Mouse (Mus musculus) hindlimb bud, embryonic 11.5 days (tissue): ENCODE data around the gene Ccn2.
"Not testable (repeated sequence)": the region's sequence is repeated elsewhere in the genome, so short reads cannot be mapped to it uniquely, and the experiment has no call there.

Experiments
- DNase-seq: peaks from one replicate; pipeline ENCODE4 v3.0.0-alpha.2; 2012; ENCODE audit warnings: low read depth, low spot score; ENCODE audit errors: extremely low spot score

Ccn2 gene

DNA sequence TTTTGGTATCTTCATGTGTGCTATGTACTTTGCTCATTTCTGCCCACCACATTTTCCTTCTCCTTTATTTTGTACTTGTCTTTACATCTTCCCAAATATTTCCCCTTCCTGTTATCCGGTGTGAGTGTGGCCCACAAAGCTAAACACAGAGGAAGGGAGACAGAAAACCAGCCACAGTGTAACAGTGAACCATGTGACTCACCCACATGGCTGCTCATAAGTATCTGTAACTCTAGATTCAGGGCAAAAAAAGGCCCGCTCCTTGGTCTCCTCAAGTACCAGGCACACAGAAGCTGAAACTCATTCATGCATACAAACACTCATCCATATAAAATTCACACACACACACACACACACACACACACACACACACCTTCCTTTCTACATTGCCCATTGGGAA is 7.8 kb downstream of the Ccn2 start:
- DNase-seq = no peak

DNA sequence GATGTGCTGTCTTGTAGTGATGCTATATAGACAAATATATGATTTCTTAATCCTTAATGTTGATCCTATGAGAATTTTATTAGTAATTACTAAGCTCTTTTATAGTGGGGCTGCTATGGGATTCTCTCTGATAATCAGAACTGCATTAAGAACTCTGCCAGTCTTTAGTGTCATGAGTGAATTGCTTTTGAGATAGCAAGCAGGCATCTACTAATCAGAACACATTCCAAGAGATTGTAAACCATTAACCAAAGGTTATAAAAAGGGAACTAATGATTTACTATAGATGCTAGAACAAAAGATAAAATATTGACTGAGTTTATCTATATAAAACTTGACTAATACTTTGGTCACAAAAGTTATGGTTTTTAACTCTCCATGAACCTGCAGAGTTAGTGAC is 8.5 kb downstream of the Ccn2 start:
- no peak for DNase-seq

DNA sequence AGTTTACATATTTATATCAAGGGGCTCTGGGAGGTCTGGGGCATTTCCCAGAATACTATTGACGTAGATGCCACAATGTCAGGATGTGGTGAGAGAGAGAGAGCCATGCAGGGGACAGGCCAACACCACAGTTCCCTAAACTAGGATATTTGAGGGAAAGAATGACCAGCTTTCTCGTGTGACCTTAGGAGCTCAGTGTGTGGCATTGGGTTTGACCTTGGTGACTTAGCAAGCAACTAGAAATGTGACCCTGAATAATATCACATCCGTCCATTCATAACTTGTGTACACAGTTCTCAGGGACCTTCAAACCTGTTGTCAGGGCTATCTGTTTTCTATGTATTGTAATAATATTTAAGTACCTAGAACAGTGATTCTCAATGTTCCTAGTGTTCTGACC is 13.9 kb downstream of the Ccn2 start:
- DNase-seq = no peak

DNA sequence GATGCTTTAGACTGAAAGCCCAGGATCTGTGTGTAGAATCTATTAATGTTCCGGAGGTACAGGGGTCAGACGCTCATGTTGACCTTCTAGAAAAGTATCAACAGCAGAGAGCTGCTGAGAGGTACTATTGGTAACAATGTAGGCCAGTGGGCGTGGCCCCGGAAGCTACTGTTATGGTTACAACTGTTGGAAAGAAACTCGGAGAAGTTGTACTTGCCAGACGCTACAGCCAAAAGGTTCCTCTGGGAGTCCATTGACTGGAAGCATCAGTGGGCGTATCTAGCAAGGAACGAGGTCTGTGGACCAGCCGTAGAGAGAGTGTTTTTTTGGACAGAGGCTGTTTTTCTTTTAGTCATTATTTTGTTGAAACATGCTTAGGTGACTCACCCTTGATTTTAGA is 14.5 kb downstream of the Ccn2 start:
- DNase-seq = no peak

DNA sequence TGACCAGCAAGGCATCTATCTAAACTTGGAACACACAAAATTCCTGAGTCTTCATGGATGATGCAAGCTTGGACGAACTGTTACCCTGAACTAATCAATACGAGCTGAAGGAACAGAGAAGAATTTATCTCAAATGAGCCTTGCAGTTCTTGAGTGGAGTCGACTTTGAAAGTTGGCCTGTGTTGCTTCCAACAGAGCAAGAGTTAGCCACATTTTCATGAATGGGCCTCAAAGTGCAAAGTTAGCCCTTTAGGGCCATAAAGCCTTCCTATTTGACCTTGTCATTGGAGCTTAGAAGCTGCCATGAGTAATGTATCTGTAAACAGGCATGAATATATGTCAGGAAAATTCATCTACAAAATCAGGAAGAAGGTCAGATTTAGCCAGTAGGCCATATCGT is 19.5 kb downstream of the Ccn2 start:
- no peak for DNase-seq

DNA sequence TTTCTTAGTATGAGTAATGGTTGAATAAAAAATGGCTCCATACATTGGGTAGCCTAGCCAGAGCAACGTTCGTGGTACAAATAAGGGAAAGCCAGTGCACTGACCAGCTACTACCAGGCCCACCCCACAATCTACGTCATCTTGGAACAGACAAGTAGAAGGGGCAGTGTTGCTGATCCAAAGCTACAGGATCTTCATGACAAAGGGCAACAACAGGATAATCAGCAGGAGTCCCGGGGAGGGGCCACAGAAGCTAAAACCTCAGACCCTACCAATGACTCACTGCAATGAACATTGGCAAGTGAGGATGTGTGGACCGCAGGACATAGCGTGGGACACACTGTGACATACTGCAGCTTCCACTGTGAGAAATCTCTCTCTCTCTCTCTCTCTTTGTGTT is 20.6 kb downstream of the Ccn2 start:
- no peak for DNase-seq

DNA sequence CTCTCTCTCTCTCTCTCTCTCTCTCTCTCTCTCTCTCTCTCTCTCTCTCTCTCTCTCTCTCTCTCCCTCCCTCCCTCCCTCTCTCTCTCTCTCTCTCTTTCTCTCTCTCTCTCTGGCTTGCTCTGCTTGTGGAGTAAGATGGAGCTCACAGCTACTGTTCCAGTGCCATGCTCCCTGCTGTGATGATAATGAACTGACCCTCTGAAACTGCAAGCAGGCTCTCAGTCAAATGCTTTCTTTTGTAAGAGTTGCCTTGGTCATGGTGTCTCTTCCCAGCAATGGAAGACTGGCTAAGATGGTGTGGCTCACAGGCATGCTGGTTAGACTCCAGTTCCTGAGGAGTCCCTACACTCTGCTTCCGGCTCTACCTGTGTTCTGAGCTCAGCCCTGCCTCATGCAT is 21.3 kb downstream of the Ccn2 start:
- not testable (repeated sequence) for DNase-seq

DNA sequence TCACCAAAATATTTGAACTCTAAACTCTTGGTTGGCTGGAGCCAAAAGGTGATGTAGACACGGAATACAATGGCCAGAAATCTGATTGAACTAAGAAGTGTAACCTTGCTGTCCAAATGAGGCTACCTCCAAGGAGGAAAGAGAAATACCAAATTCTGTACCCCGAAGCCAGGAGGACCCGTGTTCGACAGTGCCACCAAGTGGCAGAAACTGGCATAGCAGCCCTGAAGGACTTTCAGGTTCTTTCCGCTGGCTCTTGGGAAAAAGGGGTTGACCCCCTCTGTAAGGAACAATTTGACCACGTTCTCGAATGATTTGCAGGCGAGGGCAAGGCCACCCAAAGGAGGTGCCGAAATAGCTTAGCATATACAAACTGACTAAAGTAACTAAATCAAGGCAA is 26.3 kb downstream of the Ccn2 start:
- DNase-seq = peak; percentile 33

DNA sequence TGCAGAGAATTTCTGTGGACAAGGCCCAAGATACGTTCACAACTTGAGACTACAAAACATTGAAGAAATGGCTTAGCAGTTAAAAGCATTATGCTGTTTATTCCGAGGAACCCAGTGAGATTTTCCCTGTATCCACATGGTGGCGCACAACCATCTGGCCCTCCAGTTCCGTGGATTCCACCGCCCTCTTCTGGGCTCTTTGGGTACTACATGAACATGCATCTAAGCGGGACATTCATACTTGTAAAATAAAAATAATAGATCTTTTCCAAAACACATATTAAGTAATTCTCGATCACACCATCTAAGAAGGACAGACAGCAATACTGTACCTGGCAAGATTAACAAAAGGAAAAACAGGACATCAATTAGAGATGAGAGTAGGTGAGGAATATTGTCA is 27.3 kb downstream of the Ccn2 start:
- DNase-seq = peak; percentile 54

DNA sequence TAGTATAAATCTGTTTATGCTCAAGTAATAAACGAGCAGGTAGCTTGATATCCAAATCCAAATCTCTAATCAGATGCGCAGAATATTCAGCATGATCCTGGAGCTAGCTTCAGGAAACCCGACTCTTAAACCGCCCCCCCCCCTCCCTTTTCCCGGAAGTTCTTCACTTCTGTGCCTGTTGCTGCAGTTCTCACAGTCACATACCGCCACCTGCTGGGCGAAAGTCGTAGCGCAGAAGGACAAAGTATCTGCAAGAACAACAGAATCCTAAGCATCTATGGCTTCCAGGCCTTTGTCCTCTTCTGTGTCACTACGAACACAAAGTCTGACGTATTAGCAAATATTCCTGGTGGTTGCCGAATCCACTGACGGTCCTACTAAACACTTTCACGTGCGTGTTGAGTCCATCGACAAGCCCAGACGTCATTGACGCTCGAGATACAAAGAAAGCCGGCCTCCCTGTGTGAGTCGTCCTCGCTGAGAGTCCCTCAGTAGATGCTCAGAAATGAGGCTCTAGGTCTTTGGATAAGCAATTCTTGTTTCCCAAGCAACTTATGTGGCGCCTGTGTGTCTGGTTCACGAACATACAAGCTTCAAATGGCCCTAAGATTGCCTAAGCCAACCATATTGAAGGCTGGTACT is 29.9 kb downstream of the Ccn2 start:
- peak; percentile 84 for DNase-seq

DNA sequence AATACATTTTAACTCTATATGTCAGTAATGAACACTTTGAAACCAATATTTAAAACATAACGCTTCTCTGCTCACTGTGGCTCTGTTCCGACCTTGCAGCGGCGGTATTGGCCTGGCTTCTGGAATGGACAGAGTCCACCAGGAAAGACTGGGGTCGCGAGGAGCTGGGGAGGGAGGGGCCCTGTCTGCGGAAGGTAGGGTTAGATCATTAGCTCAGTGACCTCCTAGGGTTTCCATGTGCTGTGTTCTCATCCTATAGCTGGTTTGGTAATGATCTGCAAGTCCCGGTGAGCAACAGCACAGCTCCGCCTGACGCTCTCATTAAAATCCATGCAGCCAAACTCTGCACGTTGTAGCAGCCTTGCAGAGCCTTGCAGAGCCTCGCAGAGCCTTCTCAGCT is 32.0 kb downstream of the Ccn2 start:
- no peak for DNase-seq

DNA sequence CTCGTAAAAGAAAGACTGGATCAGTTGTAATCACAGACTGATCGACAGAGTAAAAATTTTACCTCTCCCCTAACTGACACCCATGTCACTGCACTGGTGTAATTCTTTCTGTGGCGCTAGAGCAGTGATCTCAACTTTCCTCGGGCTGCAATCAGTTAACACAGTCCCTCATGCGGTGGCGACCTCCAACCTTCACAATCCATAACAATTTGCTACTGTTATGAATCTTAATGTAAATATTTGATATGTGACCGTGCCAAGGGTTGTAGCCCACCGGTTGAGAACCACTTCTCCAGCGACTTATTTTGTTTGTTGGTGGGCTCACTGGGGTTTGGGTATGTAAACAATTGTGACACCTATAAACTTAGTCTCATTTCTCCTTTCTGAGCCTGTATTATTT is 33.2 kb downstream of the Ccn2 start:
- no peak for DNase-seq

DNA sequence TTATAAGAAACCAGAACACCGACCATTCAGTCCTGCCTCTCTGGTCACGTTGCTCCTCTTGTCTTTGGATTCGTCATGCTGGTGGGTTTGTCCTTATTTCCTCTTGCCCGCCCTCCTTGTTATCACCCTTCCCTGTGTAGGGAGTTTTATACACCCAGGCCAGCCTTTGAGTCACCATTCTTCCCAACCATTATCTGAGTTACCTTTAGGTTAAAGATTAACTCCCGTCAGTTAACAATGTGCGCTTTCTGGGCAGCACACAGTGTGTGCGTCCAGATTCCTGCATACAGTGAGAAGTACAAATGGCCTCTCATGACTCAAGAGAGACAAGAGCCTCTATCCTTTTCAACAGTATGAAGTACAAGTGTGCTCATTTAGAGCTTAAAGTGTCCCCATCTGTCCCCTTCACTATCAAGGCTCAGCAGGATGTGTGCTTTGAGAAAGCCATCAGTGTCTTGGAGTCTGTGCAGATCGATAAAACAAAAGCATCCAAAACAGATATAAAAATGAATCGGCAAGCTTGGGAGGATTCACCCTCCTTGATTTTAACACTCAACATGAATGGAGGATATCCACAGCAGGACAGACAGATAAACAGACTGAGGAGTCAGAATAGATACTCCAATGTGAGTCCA is 34.0 kb downstream of the Ccn2 start:
- DNase-seq = no peak

DNA sequence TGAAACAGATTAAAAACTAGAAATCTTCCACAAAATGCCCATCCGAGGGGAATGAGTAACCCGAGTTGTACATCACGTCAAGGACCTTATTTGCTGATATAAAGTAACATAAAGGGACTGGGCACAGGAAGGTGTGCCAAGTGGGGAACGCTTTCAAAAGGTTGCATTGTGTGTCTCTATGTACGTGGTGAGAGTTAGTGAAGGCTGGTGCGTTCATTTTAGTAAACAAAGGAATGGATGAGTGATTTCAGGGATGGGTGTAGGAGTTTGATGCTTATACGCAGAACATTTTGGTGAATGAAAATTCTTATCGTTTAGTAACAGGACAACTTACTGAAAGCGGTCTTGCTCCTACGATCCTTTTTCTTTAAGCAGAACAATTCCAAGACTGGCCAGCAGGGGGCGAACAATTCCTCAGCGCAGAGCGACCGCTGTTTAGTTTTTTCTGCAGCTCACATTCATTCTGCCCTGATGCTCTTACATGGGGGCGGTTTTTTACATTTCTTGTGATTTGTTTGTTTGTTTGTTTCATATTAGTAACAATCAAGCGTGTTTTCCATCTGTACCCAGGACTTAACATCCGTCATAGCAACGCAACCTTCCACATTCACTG is 35.3 kb downstream of the Ccn2 start:
- peak; percentile 57 for DNase-seq

DNA sequence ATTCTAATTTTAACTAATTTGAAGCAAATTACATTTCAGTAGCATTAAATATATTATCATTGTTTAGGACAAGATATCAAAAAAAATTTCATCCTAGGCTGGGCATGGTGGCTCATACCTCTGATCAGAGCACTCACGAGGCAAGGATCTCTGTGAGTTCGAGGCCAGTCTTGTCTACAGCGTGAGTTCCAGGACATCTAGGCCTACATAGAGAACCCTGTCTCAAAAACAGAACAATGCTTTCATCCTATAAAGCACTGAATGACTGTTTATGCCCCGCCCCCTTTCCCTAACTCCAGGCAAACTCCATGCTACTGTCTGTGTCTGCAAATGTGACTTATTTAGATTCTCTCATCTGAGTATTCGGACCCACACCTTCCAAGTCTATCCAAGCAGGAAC is 35.9 kb downstream of the Ccn2 start:
- no peak for DNase-seq

DNA sequence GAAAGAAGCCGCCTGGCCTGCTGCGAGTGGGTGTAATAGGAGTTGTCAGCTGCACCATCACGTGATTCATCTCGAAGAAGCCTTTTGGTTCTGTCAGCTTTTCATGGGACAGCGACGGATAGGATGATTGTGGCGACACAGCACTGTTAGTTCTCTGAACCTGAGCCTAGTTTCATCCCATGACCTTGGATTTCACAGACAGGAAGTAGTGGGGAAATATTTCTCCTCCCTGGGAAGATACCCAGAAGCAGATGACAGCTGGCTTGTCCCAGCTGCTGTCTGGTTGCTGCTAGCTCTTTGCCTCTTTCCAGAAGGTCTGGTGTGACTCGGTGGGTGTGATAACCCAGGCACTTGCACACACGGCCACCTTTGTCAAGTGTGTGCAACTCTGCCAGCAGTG is 39.0 kb downstream of the Ccn2 start:
- no peak for DNase-seq

DNA sequence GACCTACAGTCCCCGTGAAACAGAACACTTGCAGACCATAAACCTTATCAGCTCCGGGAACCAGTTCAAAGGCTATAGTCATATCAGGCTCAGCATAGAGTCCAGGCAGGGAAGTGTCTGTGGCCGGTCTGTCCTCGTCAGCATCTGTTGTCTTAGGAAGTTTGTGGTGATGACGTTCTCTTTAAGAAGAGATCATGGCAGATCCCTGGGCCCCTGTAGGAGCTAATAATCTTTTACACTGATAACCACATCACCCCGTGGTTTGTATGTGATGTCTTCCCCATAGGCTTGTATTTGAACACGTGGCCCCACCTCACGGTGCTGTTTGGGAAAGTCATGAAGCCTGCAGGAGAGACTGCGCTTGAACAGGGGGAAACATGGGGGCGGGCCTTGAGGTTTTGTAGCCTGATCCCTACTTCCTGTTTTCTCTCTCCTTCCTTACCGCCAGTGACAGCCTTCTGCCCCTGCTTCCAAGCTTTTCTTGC is 40.1 kb downstream of the Ccn2 start:
- no peak for DNase-seq

DNA sequence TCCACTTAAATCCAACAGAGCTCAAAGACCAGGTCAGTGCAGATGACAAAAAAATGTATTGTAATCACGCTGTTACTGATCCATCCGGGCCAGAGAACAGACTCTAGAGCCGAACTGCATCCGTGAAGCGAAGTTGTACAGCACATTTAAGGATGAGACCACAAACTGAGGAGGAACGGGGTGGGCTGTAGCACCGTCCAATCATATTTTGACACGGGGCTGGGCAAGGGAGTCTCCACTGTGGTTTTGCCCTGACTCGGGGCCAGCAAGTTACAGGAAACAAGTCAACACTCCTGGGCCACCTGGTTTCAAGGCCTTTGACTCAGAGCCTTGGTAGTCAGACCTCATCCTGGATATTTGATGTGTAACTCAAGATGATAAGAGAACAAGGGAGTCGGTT is 40.6 kb downstream of the Ccn2 start:
- DNase-seq = no peak

DNA sequence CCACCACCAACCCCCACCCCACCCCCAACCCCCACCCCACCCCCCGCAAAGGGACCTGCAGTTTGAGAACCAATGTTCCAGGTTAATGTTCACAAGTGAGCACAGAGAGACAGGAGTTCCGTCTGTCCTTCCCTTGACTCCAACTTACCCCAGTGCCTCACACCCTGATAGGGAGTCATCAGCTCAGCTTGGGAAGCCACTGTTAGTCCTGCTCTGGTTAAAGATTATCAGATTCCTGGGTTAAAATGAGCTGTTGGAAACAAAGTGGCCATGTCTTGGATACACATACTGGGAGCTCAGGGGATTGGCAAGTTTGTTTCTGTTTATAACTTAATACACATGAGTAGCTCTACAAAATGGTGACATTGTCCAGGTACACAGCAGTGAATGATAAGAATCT is 41.7 kb downstream of the Ccn2 start:
- DNase-seq = no peak

DNA sequence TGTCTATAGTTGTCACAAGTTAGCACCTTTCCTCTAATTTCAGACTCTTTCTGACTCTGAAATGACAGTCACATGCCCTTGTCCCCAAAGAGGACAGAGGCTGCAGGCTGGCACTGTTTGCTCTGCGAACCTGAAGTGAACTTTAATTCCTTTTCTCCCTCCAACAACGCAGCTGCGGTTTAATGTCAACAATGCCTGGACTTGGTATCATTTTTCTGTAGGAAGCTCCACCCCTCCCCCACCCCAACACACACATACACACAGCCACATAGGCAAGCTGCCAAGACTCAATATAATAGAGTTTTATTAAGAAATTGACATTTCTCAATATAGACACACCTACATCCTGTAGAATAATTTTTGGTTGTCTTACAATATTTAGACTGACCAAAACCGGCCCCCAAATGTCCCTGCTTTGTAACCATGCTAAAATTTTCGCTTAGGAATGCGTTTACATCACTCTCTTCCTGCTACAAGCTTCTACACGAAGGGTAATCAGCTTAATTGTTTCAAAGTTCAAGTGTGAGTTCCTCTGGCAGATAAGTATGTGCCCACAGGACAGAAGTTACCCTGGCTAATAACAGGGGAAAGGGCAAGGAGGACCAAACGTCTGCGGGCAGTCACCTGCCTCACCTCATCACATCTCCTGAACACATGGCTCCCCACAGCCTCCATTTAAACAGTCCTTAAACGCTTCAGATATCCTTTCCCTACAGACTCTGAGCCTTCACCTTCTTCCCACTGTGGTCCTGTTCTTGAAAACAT is 43.2 kb downstream of the Ccn2 start:
- DNase-seq = no peak

DNA sequence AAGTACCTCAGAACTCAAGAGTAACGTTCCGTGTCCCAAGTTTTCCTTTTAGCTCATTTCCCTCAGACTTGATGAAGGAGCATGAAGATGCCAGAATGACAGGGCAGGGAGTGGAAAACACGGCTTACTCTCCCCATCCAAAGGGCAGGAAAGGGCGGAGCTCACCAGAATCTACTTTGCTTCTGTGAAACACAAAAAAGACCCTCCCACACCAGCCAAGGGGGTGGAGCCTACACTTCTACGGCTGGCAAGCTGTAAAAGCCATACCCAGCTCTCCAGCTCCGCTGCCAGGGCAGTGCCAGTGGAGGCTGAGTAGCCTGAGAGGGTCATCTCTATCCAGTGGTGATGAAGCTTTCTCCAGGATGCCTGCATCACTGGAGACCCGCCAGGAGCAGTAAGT is 44.4 kb downstream of the Ccn2 start:
- no peak for DNase-seq
